Mouse (Mus musculus): ENCODE measurements around the gene Nqo1. TPM values are rescaled to one million over a fixed set of nuclear protein-coding genes. Genes with fewer than 3 reads are reported as not detected.
A peak's percentile ranks its signal among the peaks of the same experiment; 100 is the strongest.

Gene Nqo1
- 23.4 and 33.6 TPM in 2 replicates for polyA plus RNA-seq (2015; fragmentation: Nextera tagmentation; extraction: Ambion mirVana)

- peak within 1 kb of the TSS; percentile 60 for H3K4me2 ChIP-seq (replicated peaks)
- ATAC-seq (ENCODE audit: insufficient number of reproducible peaks, low FRiP score, low TSS enrichment, low read depth) = peak; percentile 95
- no peaks in the 10 kb centered on the region; the same call in 1 of the 2 replicates for H3K36me3 ChIP-seq
- no peaks in the 10 kb centered on the region for H3K9me3 ChIP-seq (replicated peaks)
- H3K4me1 ChIP-seq = peaks cover 37% of the 10 kb centered on the region
- H3K27me3 ChIP-seq = no peaks in the 10 kb centered on the region
- peak within 1 kb of the TSS; percentile 74 for H3K27ac ChIP-seq (replicated peaks)
- 7% methylated on average over 22 of the region's 22 CpGs for WGBS
- 0 out of 2 replicates have a peak within 1 kb of the TSS, but pooled peaks have one; percentile 13 for H3K9ac ChIP-seq
- H3K4me3 ChIP-seq (replicated peaks) = peak within 1 kb of the TSS; percentile 42
These were observed at the start of gene Nqo1 for GRCm38 (mm10) chr8:107403038-107403781. TSS of gene Nqo1 (minus strand) at chr8:107403206.

- Histone ChIP-seq H3K4me3 (replicated peaks) (no peak overlapping the region), H3K4me2 (replicated peaks) (no peak overlapping the region), H3K27me3 (no peaks in the 10 kb centered on the region), H3K27ac (replicated peaks) (no peak overlapping the region; the same call in 1 of the 2 replicates), H3K9me3 (replicated peaks) (no peaks in the 10 kb centered on the region), H3K36me3 (peaks cover 4% of the 10 kb centered on the region), H3K9ac (no peak overlapping the region), H3K4me1 (peaks cover 17% of the 10 kb centered on the region; the same call in 1 of the 2 replicates)
- ATAC-seq (ENCODE audit: insufficient number of reproducible peaks, low FRiP score, low TSS enrichment, low read depth) = no peak
- WGBS = 73% methylated on average over 13 of the region's 13 CpGs
These were observed 48.5 kb upstream of the Nqo1 start for GRCm38 (mm10) chr8:107451414-107452066.

- Histone ChIP-seq H3K4me2 (replicated peaks) (no peak overlapping the region), H3K27me3 (no peaks in the 10 kb centered on the region), H3K36me3 (peaks cover 4% of the 10 kb centered on the region), H3K9me3 (replicated peaks) (no peaks in the 10 kb centered on the region), H3K27ac (replicated peaks) (0 out of 2 replicates have a peak overlapping the region, but pooled peaks have one; percentile 22), H3K4me3 (replicated peaks) (no peak overlapping the region), H3K4me1 (peaks cover 21% of the 10 kb centered on the region; the same call in 1 of the 2 replicates), H3K9ac (no peak overlapping the region)
- 75% methylated on average over 6 of the region's 6 CpGs for WGBS
- ATAC-seq (ENCODE audit: insufficient number of reproducible peaks, low FRiP score, low TSS enrichment, low read depth) = no peak
These were observed 46.6 kb upstream of the Nqo1 start for GRCm38 (mm10) chr8:107449655-107450054.

- H3K4me1 ChIP-seq = peaks cover 27% of the 10 kb centered on the region
- no peaks in the 10 kb centered on the region for H3K9me3 ChIP-seq (replicated peaks)
- 44% methylated on average over 8 of the region's 8 CpGs for WGBS
- H3K27ac ChIP-seq (replicated peaks) = no peak overlapping the region
- H3K36me3 ChIP-seq = peaks cover 4% of the 10 kb centered on the region
- no peak overlapping the region for H3K4me2 ChIP-seq (replicated peaks)
- H3K4me3 ChIP-seq (replicated peaks) = no peak overlapping the region
- no peaks in the 10 kb centered on the region for H3K27me3 ChIP-seq
- H3K9ac ChIP-seq = no peak overlapping the region
- ATAC-seq (ENCODE audit: insufficient number of reproducible peaks, low FRiP score, low TSS enrichment, low read depth) = no peak
These were observed 46.1 kb upstream of the Nqo1 start for GRCm38 (mm10) chr8:107449130-107449529.

GRCm38 (mm10) chr8:107448382-107448889 lies 45.4 kb upstream of the Nqo1 start:
- Histone ChIP-seq H3K4me3 (replicated peaks) (no peak overlapping the region), H3K4me1 (peaks cover 27% of the 10 kb centered on the region), H3K27me3 (no peaks in the 10 kb centered on the region), H3K27ac (replicated peaks) (no peak overlapping the region), H3K4me2 (replicated peaks) (no peak overlapping the region), H3K9me3 (replicated peaks) (no peaks in the 10 kb centered on the region), H3K36me3 (peaks cover under 1% of the 10 kb centered on the region; the same call in 1 of the 2 replicates), H3K9ac (no peak overlapping the region)
- no peak for ATAC-seq (ENCODE audit: insufficient number of reproducible peaks, low FRiP score, low TSS enrichment, low read depth)
- 72% methylated on average over 4 of the region's 4 CpGs for WGBS

- Histone ChIP-seq H3K4me1 (peaks cover 27% of the 10 kb centered on the region), H3K4me2 (replicated peaks) (no peak overlapping the region), H3K27ac (replicated peaks) (no peak overlapping the region), H3K36me3 (no peaks in the 10 kb centered on the region), H3K4me3 (replicated peaks) (no peak overlapping the region), H3K9me3 (replicated peaks) (no peaks in the 10 kb centered on the region), H3K9ac (no peak overlapping the region), H3K27me3 (no peaks in the 10 kb centered on the region)
- no peak for ATAC-seq (ENCODE audit: insufficient number of reproducible peaks, low FRiP score, low TSS enrichment, low read depth)
These were observed 44.7 kb upstream of the Nqo1 start for GRCm38 (mm10) chr8:107447713-107448112.

- Histone ChIP-seq H3K4me1 (peaks cover 27% of the 10 kb centered on the region), H3K36me3 (no peaks in the 10 kb centered on the region), H3K4me3 (replicated peaks) (no peak overlapping the region), H3K27me3 (no peaks in the 10 kb centered on the region), H3K9ac (no peak overlapping the region), H3K27ac (replicated peaks) (peak overlapping the region; percentile 59; the same call in 1 of the 2 replicates), H3K9me3 (replicated peaks) (no peaks in the 10 kb centered on the region), H3K4me2 (replicated peaks) (no peak overlapping the region)
- no peak for ATAC-seq (ENCODE audit: insufficient number of reproducible peaks, low FRiP score, low TSS enrichment, low read depth)
- WGBS = 42% methylated on average over 3 of the region's 3 CpGs
These were observed 41.6 kb upstream of the Nqo1 start for GRCm38 (mm10) chr8:107444626-107445025.

- no peaks in the 10 kb centered on the region for H3K9me3 ChIP-seq (replicated peaks)
- 85% methylated on average over 3 of the region's 3 CpGs for whole genome bisulfite sequencing
- no peak for ATAC-seq (ENCODE audit: insufficient number of reproducible peaks, low FRiP score, low TSS enrichment, low read depth)
These were observed 37.0 kb upstream of the Nqo1 start for GRCm38 (mm10) chr8:107439880-107440625.

GRCm38 (mm10) chr8:107437711-107438110 lies 34.7 kb upstream of the Nqo1 start:
- no peak overlapping the region for H3K4me2 ChIP-seq (replicated peaks)
- H3K9ac ChIP-seq = no peak overlapping the region
- ATAC-seq (ENCODE audit: insufficient number of reproducible peaks, low FRiP score, low TSS enrichment, low read depth) = no peak

More at GRCm38 (mm10) chr8:107439880-107440625, 37.0 kb upstream of the Nqo1 start:
- Histone ChIP-seq H3K4me2 (replicated peaks) (no peak overlapping the region), H3K4me3 (replicated peaks) (no peak overlapping the region), H3K36me3 (no peaks in the 10 kb centered on the region), H3K9ac (no peak overlapping the region), H3K27ac (replicated peaks) (no peak overlapping the region), H3K27me3 (no peaks in the 10 kb centered on the region), H3K4me1 (peaks cover 23% of the 10 kb centered on the region)

GRCm38 (mm10) chr8:107436841-107437421 lies 33.9 kb upstream of the Nqo1 start:
- ATAC-seq (ENCODE audit: insufficient number of reproducible peaks, low FRiP score, low TSS enrichment, low read depth) = peak; percentile 49; the same call in 1 of the 2 replicates
- no peaks in the 10 kb centered on the region for H3K27me3 ChIP-seq
- WGBS = 9% methylated on average over 16 of the region's 16 CpGs

More at GRCm38 (mm10) chr8:107437711-107438110, 34.7 kb upstream of the Nqo1 start:
- H3K9me3 ChIP-seq (replicated peaks) = no peaks in the 10 kb centered on the region
- H3K27ac ChIP-seq (replicated peaks) = no peak overlapping the region
- no peaks in the 10 kb centered on the region for H3K27me3 ChIP-seq
- H3K4me1 ChIP-seq = peaks cover 13% of the 10 kb centered on the region
- H3K4me3 ChIP-seq (replicated peaks) = no peak overlapping the region
- no peaks in the 10 kb centered on the region for H3K36me3 ChIP-seq
- 68% methylated on average over 2 of the region's 2 CpGs for WGBS

More at GRCm38 (mm10) chr8:107436841-107437421, 33.9 kb upstream of the Nqo1 start:
- peak overlapping the region; percentile 90 for H3K4me3 ChIP-seq (replicated peaks)
- H3K4me1 ChIP-seq = peaks cover 13% of the 10 kb centered on the region
- H3K4me2 ChIP-seq (replicated peaks) = peak overlapping the region; percentile 76
- H3K36me3 ChIP-seq = no peaks in the 10 kb centered on the region
- H3K9ac ChIP-seq = peak overlapping the region; percentile 85
- no peaks in the 10 kb centered on the region for H3K9me3 ChIP-seq (replicated peaks)
- H3K27ac ChIP-seq (replicated peaks) = peak overlapping the region; percentile 91

Measured in embryonic facial prominence, embryonic 15.5 days (tissue).